Mouse (Mus musculus): ENCODE data around the gene Pdcd4. TPM values are rescaled to one million over a fixed set of nuclear protein-coding genes. Genes with fewer than 3 reads are reported as not detected.

Gene Pdcd4
- polyA plus RNA-seq (2012; rRNA removed) = 8.7 and 9.4 TPM in 2 replicates

DNA sequence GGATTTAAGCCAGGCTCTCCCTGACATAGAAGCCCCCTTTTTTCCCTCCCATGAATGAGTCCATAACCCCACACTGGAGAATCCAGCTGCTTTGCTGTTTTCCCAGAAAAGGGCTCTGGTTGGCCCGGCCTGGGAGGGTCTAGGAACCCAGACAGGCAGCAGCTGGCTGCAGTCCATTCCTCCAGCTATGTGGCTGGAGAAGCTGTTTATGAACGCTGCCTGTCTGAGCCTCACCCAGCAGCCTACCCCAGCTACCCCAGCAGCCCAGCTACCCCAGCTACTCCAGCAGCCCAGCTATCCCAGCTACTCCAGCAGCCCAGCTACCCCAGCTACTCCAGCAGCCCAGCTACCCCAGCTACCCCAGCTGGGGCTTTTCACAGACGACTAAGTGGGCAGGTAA, at the start of gene Pdcd4:
Gene Pdcd4 (plus strand): TSS at position 171 of the 400 bp plus-strand sequence.
- H3K27ac ChIP-seq (ENCODE audit: insufficient read depth, low read length) = peak within 1 kb of the TSS; percentile 97
- H3K4me1 ChIP-seq (ENCODE audit: control insufficient read depth, insufficient read depth, insufficient read length) = peaks cover 54% of the 10 kb centered on the region; the same call in 1 of the 2 replicates

DNA sequence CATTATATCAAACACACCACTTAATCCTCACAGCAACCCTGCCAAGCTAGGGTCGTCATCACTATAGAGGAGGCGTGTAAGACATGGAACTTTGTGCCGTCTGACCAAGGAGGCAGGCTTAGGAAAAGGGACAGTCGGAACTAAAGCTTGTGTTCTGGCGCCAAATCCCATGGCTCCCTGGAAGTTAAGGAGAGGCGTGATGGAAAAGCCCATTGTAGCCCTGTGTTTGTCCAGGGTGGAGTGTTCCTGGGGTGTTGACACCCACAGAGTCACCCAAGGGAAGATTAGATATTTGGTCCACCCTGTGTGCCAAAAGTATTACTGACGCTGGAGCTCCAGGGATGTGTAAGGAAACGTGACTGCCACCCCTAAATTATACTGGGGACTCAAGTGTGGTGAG, 48.1 kb upstream of the Pdcd4 start:
- Histone ChIP-seq H3K36me3 (ENCODE audit: control insufficient read depth, insufficient read depth, low read length) (no peaks in the 10 kb centered on the region), H3K4me1 (ENCODE audit: control insufficient read depth, insufficient read depth, insufficient read length) (no peaks in the 10 kb centered on the region), H3K4me3 (ENCODE audit: extremely low read depth, insufficient read depth, insufficient read length) (no peak overlapping the region), H3K27me3 (ENCODE audit: control insufficient read depth, insufficient read depth, low read length) (no peaks in the 10 kb centered on the region), H3K27ac (ENCODE audit: insufficient read depth, low read length) (no peak overlapping the region)
- TF ChIP-seq CTCF (IDR thresholded peaks at IDR 0.05; ENCODE audit: extremely low read depth, insufficient read depth, insufficient read length, insufficient replicate concordance) (no peak), POLR2A (IDR thresholded peaks at IDR 0.05; ENCODE audit: low read depth, low read length) (no peak)
- 92% methylated on average over 8 of the region's 8 CpGs for WGBS
- no peak for DNase-seq (ENCODE audit: low read depth in 1 of 2, low spot score in 2 of 2)

More for the DNA sequence above, at the start of gene Pdcd4:
- Histone ChIP-seq H3K27me3 (ENCODE audit: control insufficient read depth, insufficient read depth, low read length) (no peaks in the 10 kb centered on the region), H3K4me3 (ENCODE audit: extremely low read depth, insufficient read depth, insufficient read length) (no peak within 1 kb of the TSS), H3K36me3 (ENCODE audit: control insufficient read depth, insufficient read depth, low read length) (no peaks in the 10 kb centered on the region)
- no peak for DNase-seq (ENCODE audit: low read depth in 1 of 2, low spot score in 2 of 2)
- WGBS = 58% methylated on average over 3 of the region's 3 CpGs
- TF ChIP-seq CTCF (IDR thresholded peaks at IDR 0.05; ENCODE audit: extremely low read depth, insufficient read depth, insufficient read length, insufficient replicate concordance) (no peak), POLR2A (IDR thresholded peaks at IDR 0.05; ENCODE audit: low read depth, low read length) (no peak)

DNA sequence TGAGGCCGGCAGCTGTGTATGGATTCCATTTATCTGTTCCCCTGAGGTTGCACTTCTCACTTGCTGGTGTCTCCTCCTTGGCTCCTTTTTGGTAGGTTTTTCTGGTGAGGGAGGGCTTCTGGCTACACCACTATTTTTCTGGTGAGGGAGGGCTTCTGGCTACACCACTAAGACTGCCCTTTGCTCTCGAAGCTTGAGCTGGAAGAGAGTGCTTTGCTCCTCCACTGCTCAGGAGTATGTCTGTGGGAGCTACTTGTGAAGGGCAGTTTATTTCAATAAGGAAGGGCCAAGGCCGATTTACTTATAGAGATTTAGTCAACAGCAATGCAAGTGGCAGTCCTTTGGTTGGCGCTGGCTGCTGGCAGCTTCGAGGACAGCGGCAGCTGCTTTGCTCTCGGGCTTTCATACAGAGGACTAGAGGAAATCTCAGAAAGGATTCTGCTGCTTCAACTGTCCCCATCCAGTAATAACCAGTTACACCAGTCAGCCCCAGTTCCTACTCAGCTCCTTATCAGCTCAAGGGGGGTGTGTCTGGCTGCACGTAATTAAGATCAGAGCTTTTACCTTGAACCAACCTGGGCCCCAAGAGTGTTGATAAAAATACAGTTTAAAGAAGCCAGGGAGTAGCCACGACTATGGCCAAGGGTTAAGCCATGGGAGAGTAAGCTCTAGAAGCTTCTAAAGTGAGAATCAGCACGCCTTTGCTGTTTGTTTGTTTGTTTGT, 43.6 kb upstream of the Pdcd4 start:
- H3K27ac ChIP-seq (ENCODE audit: insufficient read depth, low read length) = no peak overlapping the region
- no peaks in the 10 kb centered on the region for H3K27me3 ChIP-seq (ENCODE audit: control insufficient read depth, insufficient read depth, low read length)
- no peaks in the 10 kb centered on the region for H3K4me1 ChIP-seq (ENCODE audit: control insufficient read depth, insufficient read depth, insufficient read length)
- no peaks in the 10 kb centered on the region for H3K36me3 ChIP-seq (ENCODE audit: control insufficient read depth, insufficient read depth, low read length)
- 87% methylated on average over 10 of the region's 10 CpGs for WGBS
- TF ChIP-seq CTCF (IDR thresholded peaks at IDR 0.05; ENCODE audit: extremely low read depth, insufficient read depth, insufficient read length, insufficient replicate concordance) (no peak), POLR2A (IDR thresholded peaks at IDR 0.05; ENCODE audit: low read depth, low read length) (no peak)
- no peak overlapping the region for H3K4me3 ChIP-seq (ENCODE audit: extremely low read depth, insufficient read depth, insufficient read length)
- DNase-seq (ENCODE audit: low read depth in 1 of 2, low spot score in 2 of 2) = no peak

DNA sequence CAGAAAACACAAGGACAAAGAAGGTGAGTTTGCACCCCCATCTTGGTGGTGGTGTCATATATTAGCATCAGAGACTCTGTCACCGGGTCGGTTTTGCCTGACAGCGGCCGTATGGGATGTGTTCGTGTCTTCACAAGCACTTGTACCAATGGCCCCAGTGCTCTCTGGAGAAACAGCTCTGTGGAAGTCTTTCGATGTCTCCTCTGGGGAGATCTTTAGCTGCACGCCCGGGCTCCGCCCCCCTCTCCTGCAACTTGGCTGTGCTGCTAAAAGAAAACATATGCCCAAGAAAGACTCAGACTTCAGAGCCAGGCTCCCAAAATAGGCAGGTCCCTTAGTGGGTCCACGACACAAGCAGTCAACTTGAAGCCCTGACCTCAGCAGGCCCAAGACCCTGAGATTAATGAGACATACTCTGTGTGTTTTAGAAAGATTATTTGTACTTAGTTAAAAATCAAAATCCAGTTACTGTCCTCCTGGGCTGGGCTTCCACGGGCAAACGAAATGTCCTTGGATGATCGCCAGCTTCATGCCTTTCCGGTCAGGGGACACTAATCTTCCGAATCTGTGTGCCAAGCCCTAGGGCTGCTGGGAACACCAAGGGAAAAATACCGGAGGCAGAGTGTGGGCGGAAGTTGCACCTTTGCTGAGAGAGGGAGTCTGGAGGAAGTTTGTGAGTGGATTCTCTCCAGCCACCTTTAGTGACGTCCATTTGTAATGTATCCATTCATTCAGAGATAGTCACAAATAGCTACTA, 41.7 kb upstream of the Pdcd4 start:
- no peak for DNase-seq (ENCODE audit: low read depth in 1 of 2, low spot score in 2 of 2)
- Histone ChIP-seq H3K27ac (ENCODE audit: insufficient read depth, low read length) (0 out of 2 replicates have a peak overlapping the region, but pooled peaks have one; percentile 8), H3K4me1 (ENCODE audit: control insufficient read depth, insufficient read depth, insufficient read length) (no peaks in the 10 kb centered on the region), H3K4me3 (ENCODE audit: extremely low read depth, insufficient read depth, insufficient read length) (no peak overlapping the region), H3K36me3 (ENCODE audit: control insufficient read depth, insufficient read depth, low read length) (no peaks in the 10 kb centered on the region), H3K27me3 (ENCODE audit: control insufficient read depth, insufficient read depth, low read length) (no peaks in the 10 kb centered on the region)
- no peak for TF ChIP-seq POLR2A (IDR thresholded peaks at IDR 0.05; ENCODE audit: low read depth, low read length)
- TF ChIP-seq CTCF (IDR thresholded peaks at IDR 0.05; ENCODE audit: extremely low read depth, insufficient read depth, insufficient read length, insufficient replicate concordance) = no peak
- WGBS = 77% methylated on average over 18 of the region's 18 CpGs

DNA sequence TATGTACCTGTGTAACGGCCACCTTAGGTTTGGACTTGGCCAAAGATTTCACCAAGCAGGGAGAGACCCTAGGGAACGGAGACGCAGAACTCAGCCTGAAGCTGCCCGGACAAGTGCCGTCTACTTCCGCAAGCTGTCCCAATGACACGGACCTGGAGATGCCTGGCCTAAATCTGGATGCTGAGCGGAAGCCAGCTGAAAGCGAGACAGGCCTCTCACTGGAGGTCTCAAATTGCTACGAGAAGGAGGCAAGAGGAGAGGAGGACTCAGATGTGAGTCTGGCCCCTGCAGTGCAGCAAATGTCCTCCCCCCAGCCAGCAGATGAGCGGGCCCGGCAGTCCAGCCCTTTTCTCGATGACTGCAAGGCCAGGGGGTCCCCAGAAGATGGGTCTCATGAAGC, 40.7 kb upstream of the Pdcd4 start:
- H3K27ac ChIP-seq (ENCODE audit: insufficient read depth, low read length) = no peak overlapping the region

DNA sequence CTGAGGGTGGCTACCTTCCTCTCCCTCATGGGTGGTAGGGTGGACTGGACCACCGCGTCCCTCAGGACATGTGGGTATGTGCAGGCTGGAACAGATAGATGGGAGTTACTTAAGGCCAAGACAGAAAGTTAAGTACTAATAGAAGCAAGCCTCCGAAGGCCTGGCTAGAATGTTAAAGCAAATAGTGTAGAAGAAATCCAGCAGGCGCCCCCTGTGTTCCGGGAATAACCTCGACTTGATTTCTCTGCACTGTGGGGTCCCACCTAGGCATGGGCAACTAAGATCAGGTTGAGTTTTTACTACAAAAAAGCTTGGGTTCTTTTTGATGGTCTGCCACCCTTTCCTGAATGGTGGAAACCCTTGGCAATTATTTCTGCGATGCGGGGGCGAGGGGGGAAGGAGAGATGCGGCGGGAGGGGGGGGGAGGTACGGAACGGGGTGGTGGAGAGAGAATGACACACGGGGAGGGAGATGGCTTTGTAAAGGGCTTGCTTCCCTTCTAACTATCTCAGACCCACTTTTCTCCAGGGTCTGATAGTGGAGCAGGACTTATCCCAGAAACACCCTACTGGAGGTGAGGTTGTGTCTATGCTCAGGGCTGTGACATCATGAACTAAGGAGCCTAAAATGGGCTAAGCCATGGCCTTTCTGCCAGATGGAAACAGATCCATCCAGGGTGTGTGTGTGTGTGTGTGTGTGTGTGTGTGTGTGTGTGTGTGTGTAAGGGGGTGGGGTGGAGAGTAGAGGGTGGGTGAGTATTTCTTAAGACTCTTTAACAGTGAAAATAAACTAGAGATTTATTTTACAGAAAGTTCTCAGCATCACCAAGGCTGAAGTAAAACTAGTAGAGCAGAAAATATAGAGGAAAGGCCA, 40.0 kb upstream of the Pdcd4 start:
- Histone ChIP-seq H3K36me3 (ENCODE audit: control insufficient read depth, insufficient read depth, low read length) (no peaks in the 10 kb centered on the region), H3K4me1 (ENCODE audit: control insufficient read depth, insufficient read depth, insufficient read length) (no peaks in the 10 kb centered on the region), H3K4me3 (ENCODE audit: extremely low read depth, insufficient read depth, insufficient read length) (no peak overlapping the region), H3K27me3 (ENCODE audit: control insufficient read depth, insufficient read depth, low read length) (no peaks in the 10 kb centered on the region), H3K27ac (ENCODE audit: insufficient read depth, low read length) (no peak overlapping the region)
- TF ChIP-seq CTCF (IDR thresholded peaks at IDR 0.05; ENCODE audit: extremely low read depth, insufficient read depth, insufficient read length, insufficient replicate concordance) (no peak), POLR2A (IDR thresholded peaks at IDR 0.05; ENCODE audit: low read depth, low read length) (no peak)
- 88% methylated on average over 14 of the region's 14 CpGs for WGBS
- no peak for DNase-seq (ENCODE audit: low read depth in 1 of 2, low spot score in 2 of 2)

More for the DNA sequence above, 40.7 kb upstream of the Pdcd4 start:
- Histone ChIP-seq H3K27me3 (ENCODE audit: control insufficient read depth, insufficient read depth, low read length) (no peaks in the 10 kb centered on the region), H3K4me1 (ENCODE audit: control insufficient read depth, insufficient read depth, insufficient read length) (no peaks in the 10 kb centered on the region), H3K4me3 (ENCODE audit: extremely low read depth, insufficient read depth, insufficient read length) (no peak overlapping the region), H3K36me3 (ENCODE audit: control insufficient read depth, insufficient read depth, low read length) (no peaks in the 10 kb centered on the region)
- no peak for DNase-seq (ENCODE audit: low read depth in 1 of 2, low spot score in 2 of 2)
- TF ChIP-seq POLR2A (IDR thresholded peaks at IDR 0.05; ENCODE audit: low read depth, low read length) = no peak
- TF ChIP-seq CTCF (IDR thresholded peaks at IDR 0.05; ENCODE audit: extremely low read depth, insufficient read depth, insufficient read length, insufficient replicate concordance) = no peak
- 95% methylated on average over 13 of the region's 13 CpGs for WGBS
